Comparison of ENCODE assay signal across 23 mouse cellular contexts in genomic region chr8:117726467-117726866, GRCm38 (mm10). TPM values are rescaled to one million over a fixed set of nuclear protein-coding genes. Genes with fewer than 3 reads are reported as not detected.
"Had no signal": no experiment of that assay in that cellular context is flagged by ENCODE, and none has a peak within 500 bp of the region (broad histone marks: within the 10 kb centered on the region; RNA-seq: fewer than 3 reads in every experiment).

No protein-coding gene starts in this region.

- H3K27ac ChIP-seq: intestine, embryonic 15.5 days; kidney, embryonic 15.5 days; limb, embryonic 10.5 days; limb, embryonic 13.5 days; liver, embryonic 15.5 days; macrophage; midbrain, embryonic 12.5 days; stomach, embryonic 15.5 days had no signal

- H3K9ac ChIP-seq: intestine, embryonic 15.5 days; kidney, embryonic 15.5 days; limb, embryonic 13.5 days; liver, embryonic 15.5 days; midbrain, embryonic 12.5 days; stomach, embryonic 15.5 days had no signal

- H3K4me3 ChIP-seq: intestine, embryonic 15.5 days; kidney, embryonic 15.5 days; limb, embryonic 10.5 days; limb, embryonic 13.5 days; liver, embryonic 15.5 days; midbrain, embryonic 12.5 days; stomach, embryonic 15.5 days had no signal

- DNase-seq: kidney, adult 11 months; kidney, adult 8-10 months; kidney, postnatal 10 days; kidney, postnatal 4 days; liver; lung, adult 2 months; right cerebral cortex, postnatal 25 days; spleen, adult 18-20 months; thymus, postnatal 25 days had no signal

- ATAC-seq: intestine, embryonic 15.5 days; midbrain, embryonic 16.5 days had no signal

- H3K4me2 ChIP-seq: intestine, embryonic 15.5 days; kidney, embryonic 15.5 days; limb, embryonic 13.5 days; liver, embryonic 15.5 days; midbrain, embryonic 12.5 days; stomach, embryonic 15.5 days had no signal

- H3K4me1 ChIP-seq: intestine, embryonic 15.5 days; kidney, embryonic 15.5 days; limb, embryonic 13.5 days; midbrain, embryonic 12.5 days; stomach, embryonic 15.5 days had no signal

- H3K36me3 ChIP-seq: intestine, embryonic 15.5 days; kidney, embryonic 15.5 days; limb, embryonic 10.5 days; limb, embryonic 13.5 days; liver, embryonic 15.5 days; midbrain, embryonic 12.5 days; stomach, embryonic 15.5 days had no signal

- H3K27me3 ChIP-seq: intestine, embryonic 15.5 days; kidney, embryonic 15.5 days; limb, embryonic 13.5 days; liver, embryonic 15.5 days; midbrain, embryonic 12.5 days; stomach, embryonic 15.5 days had no signal

- H3K9me3 ChIP-seq: intestine, embryonic 15.5 days; kidney, embryonic 15.5 days; limb, embryonic 10.5 days; limb, embryonic 13.5 days; liver, embryonic 15.5 days; midbrain, embryonic 12.5 days; stomach, embryonic 15.5 days had no signal

RNA-seq across cellular contexts. Expression of gene Hsd17b2, which starts 24.8 kb away (rescaled TPM):
- total RNA-seq: layer of hippocampus, postnatal 14 days; left cerebral cortex, adult 8-10 months; megakaryocyte-erythroid progenitor cell, adult 5-6 weeks had no signal
- polyA plus RNA-seq: limb, embryonic 10.5 days; limb, embryonic 13.5 days; lung, embryonic 16.5 days; macrophage; midbrain, embryonic 12.5 days; neural tube, embryonic 11.5 days had no signal
